Mouse (Mus musculus): ENCODE data around the gene Socs7.

Socs7 gene

DNA sequence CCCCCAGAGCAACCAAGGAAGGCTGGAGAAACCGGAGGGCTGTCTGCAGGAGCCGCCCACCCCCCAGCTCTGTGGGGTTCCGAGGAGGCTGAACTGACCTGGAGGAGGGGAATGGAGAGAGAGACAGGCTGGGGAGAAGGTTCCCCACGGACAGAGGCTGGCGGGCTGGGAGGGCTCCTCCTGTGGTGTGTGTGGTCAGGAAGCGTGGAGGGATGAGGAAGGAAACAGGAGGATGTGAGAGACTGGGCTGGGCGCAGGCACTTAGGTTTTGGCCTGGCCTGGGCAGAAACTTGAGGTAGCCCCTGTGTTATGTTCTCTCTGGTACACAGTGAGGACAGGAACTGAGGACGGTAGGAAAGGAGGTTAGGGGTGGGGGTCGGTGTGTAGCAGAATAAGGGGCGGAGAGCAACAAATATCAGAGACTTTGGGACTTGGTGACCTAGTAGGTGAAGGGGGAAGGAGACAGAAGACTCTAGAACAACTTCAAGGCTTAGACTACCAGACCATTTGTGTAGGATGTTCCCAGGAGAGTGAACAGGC is 50.5 kb downstream of the Socs7 start:
- in situ Hi-C loops (cut with MboI; ENCODE audit: unreplicated experiment in 2 of 2), result loop anchor here in 1 of 2 experiments (5.0 kb wide), 1 partner anchor 59 kb away; no protein-coding TSS in a partner anchor

DNA sequence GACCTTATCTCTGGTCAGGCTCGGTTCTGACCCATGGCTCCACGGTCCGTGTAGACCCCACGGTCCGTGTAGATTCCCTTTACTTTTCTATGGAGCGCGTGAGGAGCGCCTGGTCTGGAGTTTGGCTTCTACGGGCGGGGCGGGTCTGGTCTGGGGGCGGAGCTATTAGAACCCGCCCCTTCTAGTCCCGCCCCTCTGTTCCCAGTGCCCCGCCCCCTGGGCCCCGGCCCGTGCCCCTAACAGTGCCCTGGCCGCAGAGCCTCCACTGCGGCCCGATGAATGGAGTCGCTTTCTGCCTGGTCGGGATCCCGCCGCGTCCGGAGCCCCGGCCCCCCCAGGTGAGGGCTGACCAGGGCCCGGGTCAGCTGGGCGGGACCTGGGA is 53.0 kb downstream of the Socs7 start, which contains the start of gene Arhgap23:
TSS of gene Arhgap23 (plus strand) at position 204 of the 382 bp plus-strand sequence.
- in situ Hi-C loops (cut with MboI; ENCODE audit: unreplicated experiment in 2 of 2), result loop anchor here in 1 of 2 experiments (5.0 kb wide), 1 partner anchor 217 kb away; no protein-coding TSS in a partner anchor

DNA sequence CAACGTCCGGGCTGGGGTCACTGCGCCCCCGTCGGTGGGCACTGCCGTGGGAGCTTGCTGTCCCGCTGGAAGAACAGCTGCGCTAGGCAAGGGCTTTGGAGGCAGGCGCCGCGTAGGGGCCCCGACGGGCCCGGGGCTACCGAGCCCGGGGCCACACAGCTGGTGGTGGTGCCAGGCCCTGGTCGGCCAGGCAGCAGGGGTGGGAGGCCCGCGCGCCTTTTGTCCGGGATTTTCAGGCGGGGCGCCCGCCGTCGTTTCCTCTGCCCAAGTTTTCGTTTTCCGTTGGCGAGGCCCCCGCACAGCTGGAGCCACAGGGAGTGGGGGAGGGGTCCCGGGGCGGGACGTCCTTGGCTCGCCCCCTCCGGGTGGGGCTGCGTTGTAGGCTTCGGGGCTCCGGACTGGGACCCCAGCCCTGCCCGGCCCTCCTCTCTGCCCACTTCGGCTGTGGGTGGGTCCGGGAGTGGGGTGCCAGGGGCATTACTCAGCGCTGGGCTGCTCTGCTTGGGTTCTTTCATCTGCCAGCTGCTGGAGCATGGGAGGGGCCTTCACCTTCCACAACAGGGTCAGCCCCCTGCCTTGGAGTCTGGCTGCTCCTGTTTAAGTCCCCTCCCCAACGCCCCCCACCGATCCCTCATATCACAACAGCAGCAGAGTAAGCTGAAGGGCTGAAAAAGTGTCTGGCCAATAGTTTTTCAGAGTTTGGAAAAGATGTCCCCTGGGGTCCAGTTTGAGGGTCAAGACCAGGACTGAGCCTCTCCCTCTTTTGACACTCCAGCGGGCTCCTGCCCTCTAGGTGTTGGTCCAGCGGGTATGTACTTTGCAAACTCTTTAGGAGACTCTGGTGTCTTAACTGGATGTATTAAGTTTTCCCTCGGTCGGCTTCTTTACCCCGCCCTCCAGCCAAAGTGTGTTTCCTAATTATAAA is 53.6 kb downstream of the Socs7 start:
- in situ Hi-C loops (cut with MboI; ENCODE audit: unreplicated experiment in 2 of 2), result loop anchor here in 1 of 2 experiments (5.0 kb wide), 1 partner anchor 216 kb away; no protein-coding TSS in a partner anchor

DNA sequence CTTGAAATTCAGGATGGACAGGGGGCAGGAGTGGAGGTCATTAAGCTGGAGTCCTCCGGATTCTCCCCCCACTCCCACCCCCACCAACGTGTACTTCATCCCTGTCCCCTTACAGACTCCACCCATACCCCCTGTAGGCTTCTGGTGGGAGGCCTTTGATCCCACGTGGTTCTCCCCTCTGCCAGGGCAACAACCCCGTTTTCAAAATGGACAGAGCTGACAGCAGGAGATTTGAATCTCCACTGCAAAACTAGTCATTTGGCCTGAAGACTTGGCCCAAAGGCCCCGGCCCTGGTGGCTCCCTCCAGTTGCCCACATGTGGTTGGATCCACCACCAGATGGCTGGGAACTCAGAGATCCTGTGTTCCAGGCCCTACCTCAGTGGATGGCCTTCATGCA is 54.3 kb downstream of the Socs7 start:
- in situ Hi-C loops (cut with MboI; ENCODE audit: unreplicated experiment in 2 of 2), result loop anchor here in 1 of 2 experiments (5.0 kb wide), 1 partner anchor 216 kb away; no protein-coding TSS in a partner anchor

DNA sequence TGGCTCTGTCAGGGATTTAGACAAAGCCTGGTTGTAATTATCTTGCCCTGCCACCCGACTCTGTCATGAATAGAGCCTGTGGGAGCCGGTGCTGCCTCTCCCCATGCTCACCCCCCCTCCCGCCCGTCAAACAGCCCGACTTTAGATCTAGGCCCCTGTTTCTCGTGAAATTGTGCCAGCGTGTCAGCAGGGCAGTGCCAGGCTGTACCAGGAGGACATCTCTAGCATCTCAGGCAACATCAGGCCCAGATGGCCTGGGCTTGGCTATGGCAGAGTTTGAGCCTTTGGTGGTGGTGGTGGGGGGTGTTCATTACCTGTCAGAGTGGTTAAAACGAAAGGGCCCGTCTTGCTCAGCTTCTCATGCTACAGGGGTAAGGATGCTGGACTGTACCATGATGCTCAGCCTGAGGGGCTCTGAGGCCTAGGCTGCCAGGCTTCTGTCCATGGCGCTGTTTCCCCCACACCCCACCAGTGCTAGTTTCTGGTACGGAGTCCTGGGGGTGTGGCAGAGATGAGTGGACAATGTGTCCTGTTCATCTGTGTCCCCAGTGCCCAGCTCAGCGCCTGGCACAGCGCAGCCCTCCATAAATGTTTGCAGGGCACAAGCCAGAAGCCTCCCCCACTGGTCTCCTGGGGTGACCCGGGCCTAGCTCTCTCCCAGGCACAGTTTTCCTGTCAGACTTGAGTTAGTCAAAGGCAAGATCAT is 56.6 kb downstream of the Socs7 start:
- in situ Hi-C loops (cut with MboI; ENCODE audit: unreplicated experiment in 2 of 2), result loop anchor here in 1 of 2 experiments (5.0 kb wide), 1 partner anchor 213 kb away; no protein-coding TSS in a partner anchor

DNA sequence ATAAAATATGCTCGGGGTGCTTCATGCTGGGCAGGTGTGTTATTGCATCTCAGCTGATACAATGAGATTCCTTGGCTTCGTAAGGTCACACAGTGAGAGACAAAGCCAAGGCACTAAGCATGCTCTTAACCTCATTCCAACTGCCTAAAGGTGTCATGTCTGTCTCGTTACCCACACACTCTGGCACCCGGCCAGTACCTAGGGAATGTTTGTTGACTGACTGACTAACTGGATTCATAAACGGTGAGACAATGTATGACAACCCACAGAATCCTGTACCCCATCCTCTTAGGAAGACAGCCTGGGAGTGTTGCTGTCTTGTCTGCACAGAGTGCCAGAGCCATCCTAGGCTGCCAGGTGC is 57.2 kb downstream of the Socs7 start:
- in situ Hi-C loops (cut with MboI; ENCODE audit: unreplicated experiment in 2 of 2), result loop anchor here in 1 of 2 experiments (5.0 kb wide), 1 partner anchor 213 kb away; no protein-coding TSS in a partner anchor

DNA sequence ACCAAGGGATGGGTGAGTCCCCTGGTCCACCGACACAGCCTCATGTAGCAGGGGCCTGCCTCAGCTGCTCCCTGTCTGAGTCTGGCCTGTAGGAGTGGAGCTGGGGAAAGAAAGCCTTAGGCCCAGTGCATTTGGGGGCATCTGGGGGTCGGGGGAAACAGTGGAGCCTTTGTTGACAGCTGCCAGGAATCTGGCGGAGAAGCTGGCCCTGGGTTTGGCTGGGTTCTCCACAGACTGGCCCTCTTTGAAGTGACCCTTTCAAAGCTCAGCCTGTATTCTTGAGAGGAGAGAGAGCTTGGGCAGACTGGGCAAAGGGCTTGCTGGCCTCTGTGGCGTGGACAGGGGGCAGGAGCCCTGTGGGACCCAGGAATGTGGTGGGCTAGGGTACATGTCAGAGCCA is 60.2 kb downstream of the Socs7 start:
- in situ Hi-C loops (cut with MboI; ENCODE audit: unreplicated experiment in 2 of 2), result no loop called here

DNA sequence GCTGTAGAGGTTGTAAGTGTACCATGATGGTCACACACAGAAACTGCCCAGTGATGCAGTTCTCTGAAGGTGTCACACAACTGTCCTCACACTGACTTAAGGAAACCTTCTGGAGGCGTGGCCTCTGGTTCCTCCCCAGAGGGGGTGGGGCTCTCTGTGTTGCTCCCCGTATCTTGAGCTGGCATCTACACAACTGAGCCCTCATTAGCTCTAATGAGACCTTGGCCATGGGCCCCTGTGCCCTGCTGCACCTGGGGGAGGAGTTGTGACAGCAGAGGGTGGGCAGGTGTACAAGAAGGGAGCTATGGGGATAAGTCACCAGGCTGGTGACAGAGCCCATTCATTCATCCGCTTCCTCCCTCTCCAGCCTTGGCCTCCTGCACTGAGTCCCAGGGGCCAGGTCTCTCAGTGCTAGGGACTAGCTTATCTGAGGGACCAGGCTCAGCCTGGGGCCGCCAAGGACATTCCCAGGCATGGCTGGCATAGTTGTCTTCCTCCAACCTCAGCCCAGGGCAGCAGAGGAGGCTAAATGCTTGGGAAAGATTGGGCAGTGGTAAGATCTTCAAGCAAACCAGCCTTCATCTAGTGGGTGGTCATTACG is 61.8 kb downstream of the Socs7 start:
- in situ Hi-C loops (cut with MboI; ENCODE audit: unreplicated experiment in 2 of 2), result no loop called here

DNA sequence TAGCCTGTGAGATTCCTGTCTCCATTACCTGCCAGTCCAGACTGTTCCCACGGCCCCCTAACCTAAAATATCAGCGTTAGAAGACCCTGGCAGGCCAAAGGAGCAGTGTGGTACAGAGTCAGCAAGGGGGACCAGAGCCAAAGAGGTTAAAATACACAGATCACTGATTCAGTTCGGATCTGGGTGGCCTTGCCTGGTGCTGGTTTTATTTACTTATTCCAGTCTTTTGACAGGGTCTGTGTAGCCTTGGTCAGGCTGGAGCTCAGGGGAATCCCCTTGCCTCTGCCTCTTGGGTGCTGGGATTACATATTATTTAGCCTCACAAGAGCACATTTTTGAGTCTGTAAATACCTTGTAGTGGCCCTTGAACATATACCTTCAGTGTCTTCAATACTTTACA is 62.5 kb downstream of the Socs7 start:
- in situ Hi-C loops (cut with MboI; ENCODE audit: unreplicated experiment in 2 of 2), result no loop called here

DNA sequence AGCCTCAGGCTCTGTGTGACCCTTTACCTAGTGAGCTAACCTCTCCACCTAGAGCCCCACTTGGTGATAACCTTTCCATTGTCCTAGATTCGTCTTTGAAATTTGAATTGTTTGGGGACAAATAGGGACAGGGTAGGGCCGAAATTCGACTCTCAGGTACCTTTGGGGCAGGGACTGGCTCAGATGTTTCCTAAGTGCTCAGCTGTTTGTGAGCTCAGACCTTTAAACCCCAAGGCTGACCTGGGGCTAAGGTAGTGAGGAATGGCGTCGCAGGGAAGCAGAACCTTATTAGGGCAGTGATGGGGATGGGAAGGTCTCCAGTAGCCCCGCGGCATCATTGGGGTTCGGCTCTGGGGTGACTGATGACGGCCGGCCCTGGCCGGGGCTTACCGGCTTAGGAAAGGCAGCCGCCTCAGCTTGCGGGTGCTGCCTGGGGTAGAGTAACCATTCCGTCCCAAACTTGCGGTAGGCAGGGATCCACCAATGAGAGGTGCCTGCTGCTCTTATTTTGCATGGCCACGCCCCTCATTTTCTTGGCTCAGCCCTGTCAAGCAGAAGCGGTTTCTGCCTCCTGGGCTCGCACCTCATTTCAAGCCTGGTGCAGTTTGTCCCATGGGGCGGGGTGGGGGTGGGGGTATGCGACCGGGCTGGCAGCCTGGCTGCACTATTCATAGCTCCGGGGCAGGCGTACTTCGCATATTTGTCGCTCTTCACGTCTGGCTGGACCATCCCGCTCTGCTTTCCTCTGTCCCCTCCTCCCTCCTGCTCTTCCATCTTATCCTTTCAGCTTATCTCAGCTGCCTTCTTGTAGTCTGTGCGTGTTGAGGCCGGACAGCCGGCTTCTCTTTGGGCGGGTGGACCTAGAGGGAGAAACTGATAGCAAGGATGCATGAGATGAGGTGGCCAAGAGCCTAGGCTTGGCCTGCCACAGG is 65.7 kb downstream of the Socs7 start:
- in situ Hi-C loops (cut with MboI; ENCODE audit: unreplicated experiment in 2 of 2), result no loop called here

DNA sequence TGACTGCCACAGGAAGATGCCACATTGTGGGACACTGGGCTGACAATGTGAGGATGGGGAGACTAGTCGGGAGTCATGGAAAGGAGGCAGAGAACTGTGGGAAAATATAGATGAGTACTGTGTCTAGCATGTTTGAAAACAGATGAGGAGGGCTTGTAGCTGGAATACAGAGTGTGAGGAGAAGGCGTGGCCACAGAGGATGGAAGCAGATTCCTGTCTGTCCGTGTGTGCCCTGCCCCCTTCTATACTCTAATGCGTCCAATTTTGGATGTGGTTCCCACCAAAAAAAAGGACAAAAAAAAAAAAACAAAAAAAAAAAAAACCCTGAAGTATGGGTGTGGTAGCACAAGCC is 66.4 kb downstream of the Socs7 start:
- in situ Hi-C loops (cut with MboI; ENCODE audit: unreplicated experiment in 2 of 2), result no loop called here

DNA sequence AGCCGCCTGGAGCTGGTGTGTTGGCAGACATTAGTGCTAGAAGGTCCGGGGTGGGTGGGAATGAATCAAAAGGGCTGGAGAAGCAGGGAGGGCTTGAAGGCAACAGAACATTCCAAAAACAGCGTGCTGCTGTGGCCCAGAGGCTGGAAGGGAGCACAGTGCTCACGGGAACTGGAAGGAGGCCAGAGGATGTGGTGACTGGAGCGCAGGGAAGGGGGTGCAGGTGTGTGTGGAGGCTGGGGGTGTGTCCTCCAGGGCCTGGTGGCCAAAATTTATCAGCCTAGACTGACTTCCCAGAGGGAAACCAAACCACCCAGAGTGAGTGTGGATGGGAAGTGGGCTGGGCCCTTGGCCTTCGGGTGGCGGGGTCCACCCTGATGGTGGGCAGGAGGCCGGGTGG is 67.3 kb downstream of the Socs7 start:
- in situ Hi-C loops (cut with MboI; ENCODE audit: unreplicated experiment in 2 of 2), result no loop called here

DNA sequence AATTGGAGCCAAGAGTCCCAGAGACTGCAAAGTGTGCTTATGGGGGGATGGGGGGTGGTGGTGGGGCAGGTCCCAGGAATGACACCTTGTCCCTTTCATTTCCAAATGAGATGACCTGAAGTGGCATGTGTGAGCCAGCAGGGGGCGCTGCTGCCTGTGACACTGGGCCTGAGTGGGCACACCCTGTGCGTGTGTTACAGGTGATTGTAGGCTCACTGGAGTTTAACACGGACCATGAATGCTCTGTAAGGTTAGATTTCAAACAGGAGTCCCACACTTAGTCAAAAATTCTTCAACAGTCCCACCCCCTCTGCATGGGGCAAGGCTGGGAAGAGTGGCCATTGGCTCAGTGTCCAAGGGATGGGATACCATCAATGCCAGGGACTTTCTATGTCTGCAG is 69.7 kb downstream of the Socs7 start:
- in situ Hi-C loops (cut with MboI; ENCODE audit: unreplicated experiment in 2 of 2), result no loop called here

DNA sequence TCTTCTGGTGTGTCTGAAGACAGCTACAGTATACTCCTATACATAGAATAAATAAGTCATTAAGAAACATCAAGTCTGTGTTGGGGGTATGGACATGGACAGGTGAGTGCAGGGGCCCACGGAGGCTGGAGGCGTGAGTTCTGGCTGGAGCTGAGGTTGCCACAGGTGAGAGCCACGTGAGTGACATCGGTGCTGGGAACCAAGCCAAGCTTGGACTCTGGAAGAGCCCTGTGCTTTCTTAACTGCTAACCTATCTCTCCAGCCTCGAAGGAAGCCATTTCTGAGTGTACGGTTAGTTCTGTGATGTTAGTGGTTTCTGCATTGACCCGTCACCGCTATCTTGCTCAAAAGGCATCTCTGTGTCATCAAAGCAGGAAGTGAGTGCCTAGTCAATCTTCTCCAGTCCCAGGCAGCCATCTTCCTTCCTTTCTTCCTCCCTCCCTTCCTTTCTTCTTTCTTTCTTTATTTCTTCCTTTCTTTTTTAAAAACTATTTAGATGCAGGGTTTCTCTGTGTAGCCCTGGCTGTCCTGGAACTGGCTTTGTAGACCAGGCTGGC is 70.7 kb downstream of the Socs7 start:
- in situ Hi-C loops (cut with MboI; ENCODE audit: unreplicated experiment in 2 of 2), result no loop called here

DNA sequence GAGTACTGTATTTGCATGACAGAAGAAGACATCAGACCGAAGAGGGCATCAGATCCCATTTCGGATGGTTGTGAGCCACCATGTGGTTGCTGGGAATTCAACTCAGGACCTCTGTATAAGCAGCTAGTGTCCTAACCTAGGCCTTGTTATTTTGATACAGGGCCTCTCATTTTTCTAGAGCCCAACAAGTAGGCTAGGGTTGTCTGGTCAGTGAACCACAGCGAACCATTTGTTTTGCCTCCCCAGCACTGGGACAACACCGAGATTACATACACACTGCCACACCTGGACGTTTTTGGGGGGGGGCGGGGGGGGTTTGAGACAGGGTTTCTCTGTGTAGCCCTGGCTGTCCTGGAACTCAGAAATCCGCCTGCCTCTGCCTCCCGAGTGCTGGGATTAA is 71.8 kb downstream of the Socs7 start:
- in situ Hi-C loops (cut with MboI; ENCODE audit: unreplicated experiment in 2 of 2), result no loop called here

DNA sequence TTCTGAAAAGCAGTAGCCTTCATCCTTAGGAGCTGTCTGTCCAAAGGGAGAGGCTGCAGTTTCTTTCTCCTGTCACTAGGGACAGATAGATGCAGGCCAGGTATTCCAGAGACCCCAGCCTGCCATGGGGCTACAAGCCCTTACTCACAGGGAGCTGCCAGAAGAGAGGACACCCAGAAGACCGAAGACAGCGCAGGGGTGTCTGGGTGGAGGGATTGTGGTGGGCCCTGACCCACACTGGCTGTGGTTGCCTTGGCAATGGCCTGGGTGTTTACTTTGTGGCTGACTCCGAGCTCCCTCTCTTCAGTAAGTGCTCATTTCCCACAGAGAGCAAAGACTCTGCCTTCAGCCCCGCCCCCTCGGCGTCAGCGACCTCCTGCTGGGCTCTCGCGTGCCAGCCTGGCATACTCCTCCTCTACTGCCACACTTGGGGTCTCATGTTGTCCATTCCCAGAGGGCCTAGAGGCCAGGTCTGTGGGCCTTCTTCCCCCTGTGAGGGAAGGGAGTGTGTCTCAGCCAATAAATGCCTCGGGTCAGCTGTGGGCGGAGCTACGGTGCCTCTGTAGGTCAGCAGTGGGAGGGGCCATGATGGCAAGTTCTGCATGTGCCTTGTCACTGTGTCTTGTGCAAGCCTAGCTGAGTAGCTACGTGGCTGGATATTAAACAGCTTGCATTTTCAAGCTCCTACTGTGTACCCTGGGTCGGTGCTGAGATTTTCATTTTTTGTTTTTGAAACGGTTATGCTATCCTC is 72.5 kb downstream of the Socs7 start:
- in situ Hi-C loops (cut with MboI; ENCODE audit: unreplicated experiment in 2 of 2), result no loop called here

DNA sequence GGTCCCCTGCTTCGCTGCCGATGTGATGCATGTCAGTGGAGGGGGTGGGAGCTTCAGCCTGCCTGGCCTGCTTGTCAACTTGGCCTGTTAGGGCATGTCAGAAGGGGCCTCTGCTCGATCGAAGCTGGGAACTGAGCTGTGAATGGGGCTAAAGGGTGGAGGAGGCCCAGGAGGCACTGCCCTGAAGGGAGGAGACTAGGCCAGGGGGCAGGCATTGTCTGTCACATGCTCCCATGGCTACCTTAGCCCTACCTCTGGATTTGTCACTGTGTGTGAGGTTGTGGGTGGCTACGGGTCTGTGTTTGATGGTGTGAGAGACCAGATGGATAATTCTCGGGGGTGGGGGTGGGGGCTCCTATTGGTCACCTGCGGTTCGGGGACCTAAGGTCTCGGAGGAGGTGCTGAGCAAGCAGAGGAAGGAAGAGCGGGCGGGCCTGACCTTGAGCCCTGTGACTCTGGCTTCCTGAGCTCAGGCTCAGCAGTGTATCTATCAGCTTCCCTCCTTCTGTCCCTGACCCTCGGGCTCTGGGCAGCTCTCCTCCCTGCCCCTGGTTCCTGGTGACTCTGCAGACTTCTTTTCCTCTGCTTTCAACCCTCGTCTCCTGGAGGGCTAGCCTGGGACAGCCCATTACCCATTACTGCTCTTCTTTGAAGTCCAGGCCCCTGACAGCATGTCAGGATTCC is 73.6 kb downstream of the Socs7 start:
- in situ Hi-C loops (cut with MboI; ENCODE audit: unreplicated experiment in 2 of 2), result no loop called here

DNA sequence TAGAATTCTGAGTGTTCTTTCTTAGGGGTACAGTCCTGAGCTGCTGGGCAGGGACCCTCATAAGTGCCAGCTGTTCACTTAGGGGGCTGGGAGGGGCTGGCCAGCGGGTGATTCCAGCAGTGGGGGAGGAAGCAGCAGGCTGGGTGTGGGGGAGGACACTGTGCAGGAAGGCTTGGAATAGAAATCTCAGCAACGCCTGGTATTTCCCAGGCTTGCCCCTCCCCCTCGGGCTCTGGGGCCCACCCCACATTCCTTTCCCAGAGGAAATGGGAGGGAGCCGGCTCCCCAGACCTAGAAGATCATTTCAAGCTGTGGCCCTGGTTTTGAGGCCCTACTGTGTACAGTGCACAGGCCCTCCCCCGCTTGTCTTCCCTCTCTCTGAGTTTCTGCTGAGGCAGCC is 75.4 kb downstream of the Socs7 start:
- in situ Hi-C loops (cut with MboI; ENCODE audit: unreplicated experiment in 2 of 2), result no loop called here

Measured in v-Abl transformed pro-B cells (cell line).